Mouse (Mus musculus) right cerebral cortex, adult 18-20 months (tissue): ENCODE results near the gene Zfp821.

Experiments used
- DNase-seq: peaks from one replicate; pipeline ENCODE4 v3.0.0; 2022; ENCODE audit warnings: mixed read lengths

Gene Zfp821

DNA sequence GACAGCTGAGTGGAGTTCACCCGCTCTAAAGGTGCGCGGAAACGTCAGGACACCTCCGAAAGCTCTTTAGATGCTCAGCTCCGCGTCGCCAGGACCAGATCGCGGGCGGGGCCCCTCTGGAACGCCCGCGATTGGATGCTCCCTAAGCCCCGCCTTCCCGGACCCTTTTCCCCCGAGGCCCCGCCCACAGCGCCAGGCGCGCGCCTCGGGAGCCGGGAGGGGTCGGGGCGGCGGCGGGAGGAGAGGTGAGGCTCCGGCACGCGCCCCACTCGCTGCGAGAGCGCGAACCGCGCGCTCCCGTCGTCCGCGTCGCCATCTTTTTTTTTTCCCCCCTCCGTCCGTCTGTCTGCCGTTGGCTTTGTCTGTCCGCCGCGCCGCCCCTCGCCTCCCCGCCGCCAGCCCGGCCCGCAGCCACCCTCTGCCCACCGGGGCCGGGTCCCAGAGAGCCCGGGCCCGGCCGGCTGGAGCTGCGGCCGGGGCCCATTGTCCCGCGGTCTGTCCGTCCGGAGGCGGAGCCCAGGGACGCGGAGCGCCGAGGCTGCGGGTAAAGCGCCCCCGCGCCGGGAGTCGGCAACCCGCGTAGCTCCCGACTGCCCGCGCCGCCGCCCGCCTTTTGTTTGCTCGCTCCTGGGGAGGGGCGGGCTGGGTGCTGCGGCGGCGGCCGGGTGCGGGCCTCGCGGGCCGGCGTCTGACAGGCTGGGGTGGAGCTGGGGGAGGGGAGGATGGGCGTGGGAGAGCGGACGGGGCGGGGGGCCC, at the start of gene Zfp821:
Gene Zfp821, plus strand, starts transcription at position 227 of the 756 bp plus-strand sequence.
- peak; percentile 97 for DNase-seq

DNA sequence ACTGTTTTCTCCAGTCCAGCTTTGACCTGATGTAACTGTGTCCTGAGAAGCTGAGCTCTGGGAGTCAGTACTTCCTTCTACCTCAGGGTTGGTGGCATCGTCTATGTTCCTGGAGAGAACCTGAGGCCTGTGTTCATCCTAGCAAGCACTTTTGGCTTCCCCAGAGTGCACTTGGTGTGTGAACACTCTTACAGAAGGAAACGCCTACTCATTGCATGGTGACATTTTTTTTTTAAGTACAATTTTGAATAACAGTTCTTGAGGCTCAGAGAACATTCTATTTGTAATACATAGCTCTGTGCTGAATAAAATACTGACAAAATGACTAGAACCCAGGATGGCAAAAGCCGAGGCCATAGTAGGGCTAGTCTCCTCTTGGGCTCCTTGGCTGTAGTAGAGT, 48.5 kb upstream of the Zfp821 start:
- peak; percentile 48 for DNase-seq

DNA sequence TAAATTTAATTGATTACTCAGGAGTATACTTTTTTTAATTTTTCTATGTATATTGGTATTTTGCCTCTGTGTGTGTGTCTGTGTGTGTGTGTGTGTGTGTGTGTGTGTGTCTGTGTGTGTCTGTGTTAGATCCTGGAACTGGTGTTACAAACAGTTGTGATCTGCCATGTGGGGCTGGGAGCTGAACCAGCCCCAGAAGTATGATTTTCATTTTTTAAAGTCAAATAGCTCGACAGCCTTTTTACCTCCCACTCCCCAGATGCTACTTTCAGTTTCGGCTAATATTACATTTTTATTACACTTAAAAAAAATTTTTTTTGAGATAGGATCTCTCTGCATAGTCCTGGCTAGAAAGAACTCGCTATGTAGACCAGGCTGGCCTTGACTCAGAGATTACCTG, 43.0 kb upstream of the Zfp821 start:
- DNase-seq = no peak

DNA sequence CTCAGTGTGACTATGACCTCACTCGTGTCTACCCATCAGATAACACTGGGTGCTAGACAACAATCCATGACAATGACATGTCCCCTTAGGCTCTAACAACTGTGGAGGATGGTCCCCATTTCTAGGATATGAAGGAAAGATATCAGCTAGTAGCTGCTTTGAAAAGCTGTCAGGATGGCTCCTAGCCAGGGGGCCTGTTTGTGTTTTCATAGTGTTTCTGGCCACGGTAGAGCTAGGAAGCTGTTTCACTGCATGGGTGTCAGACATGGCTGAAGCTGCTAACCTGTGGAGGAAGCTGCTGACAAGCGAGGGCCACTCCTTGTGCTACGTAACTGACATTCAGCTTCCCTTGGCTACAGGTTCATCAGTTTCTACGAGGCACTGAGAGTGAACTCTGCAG, 38.7 kb upstream of the Zfp821 start:
- no peak for DNase-seq

DNA sequence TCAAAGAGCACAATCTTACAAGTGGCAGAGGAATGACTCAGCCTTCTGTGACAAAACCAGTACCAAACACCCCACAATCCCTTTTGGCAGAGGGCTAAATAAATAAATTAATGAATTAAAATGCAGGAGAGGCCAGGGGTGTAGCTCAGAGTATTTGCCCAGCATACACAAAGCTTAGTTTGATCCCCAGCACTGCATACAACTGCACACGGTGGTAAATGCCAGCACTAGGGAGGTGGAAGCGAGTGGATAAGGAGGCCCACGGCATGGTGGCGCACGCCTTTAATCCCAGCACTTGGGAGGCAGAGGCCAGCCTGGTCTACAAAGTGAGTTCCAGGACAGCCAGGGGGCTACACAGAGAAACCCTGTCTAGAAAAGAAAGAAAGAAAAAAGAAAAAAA, 32.7 kb upstream of the Zfp821 start:
- DNase-seq = no peak

DNA sequence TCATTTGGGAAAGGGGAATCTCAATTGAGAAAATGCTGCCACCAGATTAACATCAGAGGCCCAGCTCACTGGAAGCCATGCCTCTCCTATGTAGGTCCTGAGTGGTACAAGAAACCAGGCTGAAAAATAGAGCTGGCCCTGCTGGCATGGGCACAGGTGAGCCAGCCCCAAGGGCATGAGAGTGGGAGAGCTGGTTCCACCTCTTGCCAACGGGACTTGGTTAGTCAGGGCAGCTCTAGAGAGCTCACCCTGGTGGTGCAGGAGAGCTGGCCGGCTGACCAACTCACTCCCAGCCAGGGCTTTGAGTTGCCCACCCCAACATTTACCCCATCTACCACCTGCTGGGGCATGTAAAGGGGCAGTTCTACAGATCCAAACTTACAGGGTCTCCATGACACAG, 31.8 kb upstream of the Zfp821 start:
- DNase-seq = no peak

DNA sequence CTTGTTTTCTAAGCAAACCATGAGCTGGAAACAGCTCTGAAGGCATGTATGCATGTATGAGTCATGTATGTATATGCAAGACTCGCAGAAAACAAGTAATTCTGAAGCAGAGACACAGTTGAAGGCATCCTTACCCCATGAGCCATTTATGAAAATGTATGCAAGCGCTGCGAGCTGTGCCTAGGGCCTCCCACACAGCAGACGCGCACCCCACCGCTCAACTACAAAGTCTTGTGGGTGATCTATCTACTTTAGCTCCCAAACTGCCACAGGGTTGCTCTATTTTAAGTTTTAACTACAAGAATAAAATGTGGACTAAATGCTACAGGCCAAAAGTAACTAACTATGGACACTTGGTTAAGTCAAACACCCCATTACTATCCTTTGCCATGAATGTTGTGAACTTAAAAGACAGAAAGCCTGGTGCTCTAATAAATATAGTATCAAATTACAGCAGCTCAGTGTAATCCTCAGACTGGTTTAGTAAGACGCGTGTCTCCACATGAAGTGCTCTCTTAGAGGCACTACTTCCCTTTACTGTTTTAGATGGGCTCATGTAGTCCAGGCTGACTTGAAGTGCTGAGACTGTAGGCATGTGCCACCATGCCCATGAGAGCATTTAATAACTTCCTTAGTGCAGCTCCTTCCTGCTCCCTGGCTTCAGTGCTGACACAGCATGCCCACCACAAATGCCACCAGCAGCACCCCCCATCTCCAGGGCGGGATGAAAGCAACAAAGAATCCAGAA, 29.3 kb upstream of the Zfp821 start:
- DNase-seq = peak; percentile 80

DNA sequence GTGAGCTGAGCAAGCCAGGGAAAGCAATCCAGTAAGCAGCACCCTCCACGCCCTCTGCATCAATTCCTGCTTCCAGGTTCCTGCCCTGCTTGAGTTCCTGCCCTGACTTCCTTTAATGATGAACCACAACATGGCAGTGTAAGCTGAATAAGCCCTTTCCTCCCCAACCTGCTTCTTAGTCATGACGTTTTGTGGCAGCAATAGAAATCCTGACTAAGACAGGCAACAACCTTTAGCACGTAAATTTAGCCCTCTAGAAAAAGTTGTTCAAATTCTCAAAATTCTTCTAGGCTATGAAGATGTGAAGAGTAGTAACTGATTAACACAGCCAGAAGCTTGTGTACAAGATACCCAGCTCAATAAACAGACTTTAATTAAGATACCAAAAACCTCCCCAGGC, 23.8 kb upstream of the Zfp821 start:
- DNase-seq = no peak

DNA sequence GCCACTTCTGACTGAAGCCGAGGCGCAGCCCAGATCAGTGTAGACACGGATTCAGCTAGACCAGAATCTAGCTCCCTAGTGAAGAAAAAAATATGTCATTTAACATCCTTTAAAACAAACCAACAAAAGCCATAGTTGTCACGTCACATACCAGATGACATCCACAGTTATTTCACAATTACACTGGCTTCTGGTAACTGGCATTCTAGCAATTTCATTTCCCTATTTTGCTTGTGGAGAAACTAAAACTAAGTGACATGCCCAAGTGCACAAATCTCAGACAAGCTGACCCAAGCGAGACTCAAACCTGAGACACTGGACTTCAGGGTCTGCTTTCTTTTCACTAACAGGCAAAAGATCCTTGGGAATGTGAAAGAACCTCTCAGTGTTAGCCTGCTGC, 23.2 kb upstream of the Zfp821 start:
- DNase-seq = no peak

DNA sequence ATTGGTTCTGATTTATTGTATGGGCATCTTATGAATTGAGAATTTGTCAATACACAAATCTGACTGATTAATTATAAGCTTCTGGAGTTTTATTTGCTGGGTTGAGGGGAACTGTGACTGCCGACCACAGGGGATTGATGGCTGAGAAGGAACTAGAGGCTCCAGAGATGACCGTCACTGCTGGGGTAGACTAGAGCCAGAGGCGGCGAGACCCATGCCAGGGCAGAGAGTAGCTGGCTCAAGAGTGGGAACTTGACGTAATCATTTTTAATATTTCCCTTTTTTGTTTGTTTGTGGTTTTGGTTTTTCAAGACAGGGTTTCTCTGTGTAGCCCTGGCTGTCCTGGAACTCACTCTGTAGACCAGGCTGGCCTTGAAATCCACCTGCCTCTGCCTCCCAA, 18.1 kb upstream of the Zfp821 start:
- no peak for DNase-seq

DNA sequence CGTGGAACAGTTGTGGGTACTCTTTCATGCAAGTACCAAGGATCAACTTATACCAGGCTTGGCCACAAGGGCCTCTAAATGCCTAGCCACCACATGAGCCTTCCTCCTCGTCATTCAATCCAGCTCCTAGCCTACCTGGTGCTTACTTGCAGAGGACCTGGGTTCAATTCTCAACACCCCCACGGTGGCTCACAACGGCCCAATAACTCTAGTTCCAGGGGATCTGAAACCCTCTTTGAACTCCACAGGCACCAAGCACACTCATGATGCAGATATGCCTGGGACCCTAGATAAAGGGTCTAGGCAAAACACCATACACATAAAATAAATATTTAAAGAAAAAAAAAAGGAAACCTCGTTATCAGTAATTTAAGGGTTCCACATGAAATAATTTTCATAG, 13.6 kb upstream of the Zfp821 start:
- no peak for DNase-seq

DNA sequence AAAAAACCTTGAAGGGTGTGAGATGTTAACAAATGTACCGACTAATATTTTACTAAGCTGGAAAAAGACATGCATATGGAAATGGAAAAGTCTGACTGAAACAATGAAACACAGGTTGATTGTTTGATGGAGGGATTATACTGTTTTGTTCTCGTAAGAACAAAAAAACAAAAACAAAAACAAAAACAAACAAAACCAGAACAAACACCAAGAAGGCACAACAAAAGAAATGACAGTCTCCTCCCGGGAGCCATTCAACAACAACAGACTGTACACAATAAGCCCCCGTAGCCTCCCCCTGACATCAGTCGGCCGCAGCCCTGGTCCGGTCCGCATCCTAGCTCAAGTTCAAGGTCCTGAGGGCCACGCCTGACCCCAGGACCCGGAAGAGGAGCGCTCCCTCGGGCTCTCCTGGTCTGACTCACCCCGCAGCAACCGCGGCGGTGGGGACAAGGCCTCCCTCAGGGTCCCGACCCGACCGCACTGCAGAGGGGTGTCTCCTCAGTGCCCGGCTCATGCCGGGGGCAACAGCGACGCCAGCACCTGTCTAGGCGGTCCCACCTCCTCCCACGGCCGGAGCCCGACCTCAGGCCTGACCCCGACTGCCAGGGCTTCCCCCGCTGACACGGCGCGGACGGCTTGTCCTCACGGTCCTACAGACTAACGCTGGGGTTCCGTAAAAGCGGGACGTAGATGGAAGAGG, 12.8 kb upstream of the Zfp821 start:
- DNase-seq = no peak

DNA sequence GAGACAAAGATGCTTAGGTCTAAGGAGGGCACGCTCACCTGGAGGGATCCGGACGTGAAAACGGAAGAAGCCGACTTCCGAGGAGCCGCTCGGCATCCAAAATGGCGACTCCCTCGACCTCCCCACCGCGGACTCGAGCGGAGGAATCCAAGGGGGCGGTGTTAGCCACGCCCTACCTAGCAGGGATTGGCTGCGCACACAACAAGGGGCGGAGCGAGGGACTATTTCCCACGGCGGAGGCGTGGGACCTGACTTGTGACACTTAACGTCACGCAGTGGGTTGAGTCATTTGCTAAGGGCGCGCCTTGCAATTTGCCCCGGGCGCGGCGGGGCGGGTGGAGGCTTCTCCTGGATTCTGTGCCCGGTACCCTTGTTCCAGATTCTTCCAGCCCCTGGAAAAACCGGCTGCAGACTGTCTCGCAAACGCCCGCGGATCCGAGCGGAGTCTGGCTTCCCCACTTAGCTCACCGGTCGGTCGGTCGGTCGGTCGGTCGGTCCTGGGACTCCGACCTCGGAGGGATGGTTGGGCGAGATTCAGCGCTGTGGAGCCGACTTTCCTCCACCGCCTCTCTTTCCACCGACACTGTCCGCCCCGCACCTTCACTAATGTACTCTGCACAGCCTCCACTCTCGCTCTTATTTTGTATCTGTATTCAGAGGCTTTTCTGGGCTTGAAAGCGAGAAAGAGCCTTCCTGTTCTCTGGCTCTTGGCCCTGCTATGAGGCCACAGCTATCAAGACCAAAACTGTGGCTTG, 12.0 kb upstream of the Zfp821 start, which contains the start of gene Ist1:
Gene Ist1, minus strand, starts transcription at position 115 of the 755 bp plus-strand sequence.
- peak; percentile 98 for DNase-seq

DNA sequence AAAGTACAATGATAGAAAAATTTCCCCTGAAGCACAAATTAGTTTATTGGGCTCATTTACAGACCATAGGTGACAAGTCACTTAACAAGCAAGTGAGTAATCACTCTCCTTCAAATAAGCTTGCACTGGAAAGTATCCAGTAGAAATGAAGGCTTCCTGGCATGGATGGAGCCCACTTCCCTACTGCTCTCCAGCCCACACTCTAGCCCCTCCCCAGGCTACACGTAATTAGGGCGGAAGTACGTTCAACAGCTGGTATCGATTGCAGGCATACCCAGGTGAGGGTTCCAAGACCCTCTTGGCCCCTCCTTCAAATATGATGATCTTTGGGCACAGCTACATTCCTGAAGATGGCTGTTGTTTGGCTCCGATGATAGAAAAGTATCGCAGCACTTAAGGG, 11.2 kb upstream of the Zfp821 start:
- DNase-seq = no peak

DNA sequence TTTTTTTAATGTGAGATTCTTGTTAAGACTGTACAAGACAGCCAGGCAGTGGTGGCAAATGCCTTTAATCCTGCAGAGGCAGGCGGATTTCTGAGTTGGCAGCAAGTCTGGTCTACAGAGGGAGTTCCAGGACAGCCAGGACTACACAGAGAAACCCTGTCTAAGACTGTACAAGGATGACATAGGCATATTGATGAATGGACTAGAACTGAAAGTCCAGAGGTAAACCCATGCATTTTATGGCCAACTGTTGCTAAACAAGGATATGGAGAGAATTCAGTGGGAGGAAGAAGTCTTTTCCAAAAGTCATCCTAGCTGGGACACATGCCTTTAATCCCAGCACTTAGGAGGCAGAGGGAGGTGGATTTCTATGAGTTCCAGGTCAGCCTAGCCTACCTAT, 7.6 kb upstream of the Zfp821 start:
- no peak for DNase-seq

DNA sequence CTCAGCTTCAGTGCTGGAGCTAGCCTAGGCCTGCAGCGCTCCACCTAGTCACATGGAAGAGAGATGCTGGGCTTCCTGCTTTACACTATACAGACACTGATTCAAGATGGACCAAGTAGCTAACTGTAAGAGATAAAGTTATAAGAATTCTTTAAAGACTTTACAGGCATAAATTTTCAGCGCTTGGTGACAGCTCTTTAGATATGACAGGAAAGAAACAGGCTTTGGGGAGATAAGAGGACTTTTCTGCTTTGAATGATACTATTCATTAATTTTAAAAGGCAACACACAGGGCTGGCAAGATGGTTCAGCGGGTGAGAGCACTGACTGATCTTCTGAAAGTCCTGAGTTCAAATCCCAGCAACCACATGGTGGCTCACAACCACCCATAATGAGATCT, 6.9 kb upstream of the Zfp821 start:
- no peak for DNase-seq

DNA sequence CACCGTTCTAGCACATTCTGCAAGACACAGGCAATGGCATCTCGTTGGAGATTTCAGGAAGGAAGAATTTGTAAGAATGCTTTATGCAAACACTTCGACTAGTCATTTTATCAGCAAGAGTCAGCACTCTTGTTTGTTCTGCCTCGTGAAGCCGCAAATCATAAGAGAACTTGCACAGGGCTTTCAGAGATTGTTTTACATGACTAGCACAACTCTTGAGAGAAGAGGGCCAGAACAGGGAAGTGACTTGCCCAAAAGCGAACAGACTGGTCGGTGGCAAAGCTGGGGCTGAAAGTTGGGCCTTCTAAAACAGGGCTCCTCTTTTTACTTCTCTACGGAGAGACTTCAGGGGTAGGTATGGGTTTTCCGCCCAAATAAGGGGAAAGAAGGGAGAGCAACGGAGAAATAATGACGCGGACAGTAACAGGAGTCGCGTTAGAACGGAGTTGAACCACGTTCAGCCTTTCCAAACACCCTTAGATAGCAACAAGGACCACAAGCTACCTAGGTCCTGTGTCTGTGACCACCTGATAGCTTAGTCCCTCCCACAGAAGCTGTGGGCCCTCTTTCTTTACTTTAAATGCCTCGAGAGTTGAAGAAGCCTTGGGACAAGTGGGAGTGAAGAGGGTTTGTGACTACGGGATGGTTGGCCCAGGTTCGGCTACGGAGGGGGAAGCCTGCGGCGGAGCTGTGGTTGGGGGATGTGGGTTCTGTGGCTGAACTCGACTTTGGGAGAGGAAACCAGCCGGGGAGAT, 604 bp upstream of the Zfp821 start:
- DNase-seq = no peak

DNA sequence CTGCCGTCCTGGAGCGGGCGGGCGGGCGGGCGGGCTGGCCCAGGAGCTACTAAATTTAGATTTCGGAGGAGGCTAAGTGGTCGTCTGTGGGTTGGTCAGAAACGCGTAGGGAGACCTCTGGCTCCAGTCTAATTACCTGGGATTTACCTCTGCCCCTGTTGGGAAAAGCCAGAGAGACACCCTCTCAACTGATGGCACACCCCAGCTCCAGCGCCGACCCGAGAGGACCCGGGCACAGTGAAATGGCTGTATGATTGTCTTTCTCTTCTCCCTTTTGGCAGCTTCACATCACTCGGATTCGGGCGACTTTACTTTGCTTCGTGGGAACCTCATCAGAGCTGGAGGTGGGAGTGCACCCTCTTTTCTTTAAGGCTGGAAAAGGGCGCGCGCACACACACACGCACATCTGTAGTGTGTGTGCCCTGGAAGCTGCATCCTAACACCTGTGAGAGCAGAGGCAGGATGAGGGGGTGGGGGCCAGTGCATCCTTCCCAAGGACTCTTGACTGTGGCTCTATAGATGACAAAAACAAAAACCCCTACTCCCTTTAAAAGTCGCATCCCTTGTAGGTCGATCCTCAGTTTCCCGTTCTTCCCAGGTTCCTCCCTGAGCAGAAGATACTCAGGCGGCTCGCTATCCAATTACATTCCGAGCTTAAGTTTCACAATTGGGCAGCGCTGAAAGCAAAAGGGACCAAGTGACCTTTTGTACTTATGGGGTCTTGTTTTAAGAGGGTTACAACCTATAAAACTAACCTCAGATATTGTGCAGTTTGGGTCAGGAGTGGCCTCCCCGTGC, 929 bp downstream of the Zfp821 start:
- DNase-seq = no peak

DNA sequence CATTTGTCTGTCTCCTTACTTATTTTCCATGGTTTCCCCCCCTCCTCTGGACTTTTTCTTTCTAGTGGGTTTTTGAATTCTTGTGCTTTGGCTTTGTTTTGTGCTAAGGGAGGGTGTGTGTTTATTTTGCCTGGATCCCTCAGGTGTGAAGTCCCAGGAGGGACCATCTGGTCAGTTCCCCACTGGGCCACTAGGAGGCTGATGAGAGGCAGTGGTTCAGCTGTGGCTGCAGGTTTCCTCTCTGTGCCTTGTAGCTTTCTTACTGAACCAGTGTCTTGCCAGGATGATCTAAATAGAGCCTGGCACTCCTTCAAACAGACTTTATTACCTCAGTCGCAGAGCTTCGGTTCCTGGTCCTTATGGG, 1.5 kb downstream of the Zfp821 start:
- DNase-seq = peak; percentile 77

DNA sequence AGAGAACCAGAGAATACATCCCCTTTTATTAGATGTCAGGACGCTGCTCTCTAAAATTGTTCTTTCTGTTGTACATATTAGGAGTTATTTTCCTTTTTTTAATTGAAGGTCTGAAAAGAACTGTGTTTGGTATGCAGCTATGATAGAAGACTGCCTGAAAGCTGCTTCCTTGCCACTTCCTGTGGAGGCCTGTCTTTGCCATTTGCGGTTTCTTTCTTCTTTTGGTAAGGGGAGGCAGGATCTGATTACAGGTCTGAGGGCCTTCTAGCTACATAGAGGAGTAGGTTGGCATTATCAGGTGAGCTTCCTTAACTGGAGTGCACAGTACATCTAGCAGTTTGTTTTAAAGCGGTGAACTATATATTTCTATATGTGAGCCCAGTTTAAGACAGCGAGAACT, 2.6 kb downstream of the Zfp821 start:
- no peak for DNase-seq

DNA sequence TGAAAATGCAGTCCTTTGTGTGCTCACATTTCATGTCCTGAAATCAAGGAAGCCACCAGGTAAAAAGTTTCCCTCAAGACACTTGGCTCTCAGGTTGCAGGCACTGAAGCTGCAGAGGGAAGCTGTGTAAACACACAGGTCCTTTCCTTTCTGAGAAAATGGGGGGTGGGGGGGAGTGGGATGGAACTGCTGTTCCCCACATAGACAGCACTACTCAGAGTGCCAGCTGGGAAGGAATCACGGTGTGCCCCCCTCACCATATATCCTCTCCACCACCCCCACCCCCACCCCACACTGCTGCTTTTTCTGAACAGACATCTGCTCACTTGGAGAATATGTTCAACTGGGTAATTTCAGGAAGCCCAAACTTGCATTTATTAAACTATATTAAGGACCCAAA, 7.2 kb downstream of the Zfp821 start:
- no peak for DNase-seq

DNA sequence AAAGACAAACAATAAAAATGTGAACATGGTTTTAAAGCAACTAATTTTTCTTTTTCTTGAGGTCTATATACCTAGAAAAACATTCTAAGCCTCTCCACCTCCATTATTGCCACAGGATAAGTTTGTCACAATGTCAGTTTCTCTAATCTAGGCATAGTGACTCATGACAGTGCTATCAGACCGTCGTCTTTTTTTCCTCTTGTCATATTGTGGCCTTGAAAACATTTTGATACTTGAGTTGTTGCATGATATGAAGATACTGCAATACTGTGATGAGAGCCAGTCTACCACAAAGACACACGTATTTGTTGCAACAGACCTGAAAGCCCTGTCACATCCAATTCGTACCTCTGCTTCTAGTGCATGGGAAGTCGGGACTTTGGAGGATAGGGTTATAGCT, 9.6 kb downstream of the Zfp821 start:
- DNase-seq = no peak
